Mouse (Mus musculus): ENCODE data around the gene Tmem167. TPM values are rescaled to one million over a fixed set of nuclear protein-coding genes. Genes with fewer than 3 reads are reported as not detected.

The Tmem167 gene
- polyA plus RNA-seq, 1 experiment from 2014 or later: 61.6 TPM

- no peak for ATAC-seq (ENCODE audit: low FRiP score)
- 40% methylated on average over 2 of the region's 2 CpGs for WGBS
Observed at GRCm38 (mm10) chr13:90170782-90171179, 81.9 kb downstream of the Tmem167 start.

DNA sequence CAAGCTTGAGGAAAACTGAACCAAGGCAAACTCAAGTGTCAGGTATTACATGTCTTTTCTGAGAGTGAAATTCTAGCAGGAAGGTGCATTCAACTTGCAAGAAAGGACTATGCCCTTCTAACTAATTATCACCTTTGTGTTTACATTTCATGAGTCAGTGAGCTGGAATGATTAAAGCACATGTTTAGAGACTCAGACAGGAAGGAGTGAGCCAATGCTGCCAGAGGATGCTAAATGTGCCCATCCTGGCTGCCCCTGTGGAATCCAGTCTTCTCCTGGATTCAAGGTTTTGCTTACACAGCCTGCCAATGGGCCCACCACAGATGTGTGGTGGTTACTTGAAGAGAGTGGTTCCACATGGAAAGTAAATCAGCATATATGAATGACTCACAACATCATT, 82.5 kb downstream of the Tmem167 start:
- Histone ChIP-seq H3K27me3 (ENCODE audit: control insufficient read depth, insufficient read depth, low read length) (no peaks in the 10 kb centered on the region), H3K4me2 (no peak overlapping the region), H3K4me3 (ENCODE audit: low read depth, low read length) (no peak overlapping the region), H3K27ac (ENCODE audit: low read depth, low read length) (no peak overlapping the region), H3K9ac (ENCODE audit: low read length) (no peak overlapping the region), H3K4me1 (ENCODE audit: control insufficient read depth, insufficient read depth, low read length) (no peaks in the 10 kb centered on the region), H3K36me3 (ENCODE audit: control insufficient read depth, insufficient read depth, low read length) (no peaks in the 10 kb centered on the region), H3K9me3 (ENCODE audit: control insufficient read depth, low read length) (no peaks in the 10 kb centered on the region)
- DNase-seq (ENCODE audit: low spot score, missing footprints) (no peak), ATAC-seq (ENCODE audit: low FRiP score) (no peak)

More at GRCm38 (mm10) chr13:90170782-90171179, 81.9 kb downstream of the Tmem167 start:
- DNase-seq (ENCODE audit: low spot score, missing footprints): no peak
- no peaks in the 10 kb centered on the region for H3K36me3 ChIP-seq (ENCODE audit: control insufficient read depth, insufficient read depth, low read length)
- H3K4me1 ChIP-seq (ENCODE audit: control insufficient read depth, insufficient read depth, low read length): no peaks in the 10 kb centered on the region
- H3K27ac ChIP-seq (ENCODE audit: low read depth, low read length): no peak overlapping the region
- no peak overlapping the region for H3K4me3 ChIP-seq (ENCODE audit: low read depth, low read length)
- H3K4me2 ChIP-seq: no peak overlapping the region
- H3K9me3 ChIP-seq (ENCODE audit: control insufficient read depth, low read length): no peaks in the 10 kb centered on the region
- no peaks in the 10 kb centered on the region for H3K27me3 ChIP-seq (ENCODE audit: control insufficient read depth, insufficient read depth, low read length)
- H3K9ac ChIP-seq (ENCODE audit: low read length): no peak overlapping the region

DNA sequence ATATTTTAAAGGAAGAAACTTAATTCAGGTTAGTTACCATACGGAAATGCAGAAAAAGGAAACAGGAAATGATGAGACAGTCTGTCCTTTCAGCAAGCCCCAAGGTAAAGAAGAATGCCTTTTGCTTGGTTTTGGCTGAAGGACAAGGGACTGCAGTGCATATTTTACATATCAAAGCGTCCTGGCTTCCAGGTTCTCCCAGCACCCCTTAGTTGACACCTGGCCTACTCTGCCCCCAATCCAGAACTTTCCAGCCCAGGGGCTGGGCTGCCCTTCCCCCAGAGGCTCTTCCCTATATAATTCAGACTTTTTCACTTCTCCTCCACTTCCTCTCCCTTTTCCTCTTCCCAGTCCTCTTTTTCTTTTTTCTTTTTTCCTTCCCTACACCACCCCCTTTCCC, 86.7 kb downstream of the Tmem167 start:
- Histone ChIP-seq H3K27ac (ENCODE audit: low read depth, low read length) (no peak overlapping the region), H3K9ac (ENCODE audit: low read length) (no peak overlapping the region), H3K4me3 (ENCODE audit: low read depth, low read length) (no peak overlapping the region), H3K27me3 (ENCODE audit: control insufficient read depth, insufficient read depth, low read length) (no peaks in the 10 kb centered on the region), H3K4me2 (no peak overlapping the region), H3K9me3 (ENCODE audit: control insufficient read depth, low read length) (no peaks in the 10 kb centered on the region), H3K36me3 (ENCODE audit: control insufficient read depth, insufficient read depth, low read length) (no peaks in the 10 kb centered on the region), H3K4me1 (ENCODE audit: control insufficient read depth, insufficient read depth, low read length) (no peaks in the 10 kb centered on the region)
- ATAC-seq (ENCODE audit: low FRiP score) (no peak), DNase-seq (ENCODE audit: low spot score, missing footprints) (no peak)
- WGBS: 82% methylated on average over 2 of the region's 2 CpGs

DNA sequence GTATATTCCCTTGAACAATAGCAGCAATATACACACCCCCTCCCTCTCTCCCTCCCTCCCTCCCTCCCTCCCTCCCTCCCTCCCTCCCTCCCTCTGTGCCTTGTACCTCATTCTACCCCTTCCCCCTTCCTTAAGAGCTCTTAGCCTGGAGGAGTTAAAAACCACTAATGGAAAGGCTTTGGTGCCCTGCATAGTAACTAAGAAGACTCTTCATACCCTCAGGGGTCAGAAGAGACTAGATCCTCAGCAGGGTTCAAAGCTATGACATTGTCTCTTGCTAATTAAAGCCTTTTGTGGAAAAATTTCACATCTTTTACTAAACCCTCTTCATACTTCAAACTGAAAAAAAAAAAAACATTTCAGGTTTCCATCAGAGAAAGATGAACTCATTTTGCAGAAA, 93.3 kb downstream of the Tmem167 start:
- ATAC-seq (ENCODE audit: low FRiP score) (0 out of 2 replicates have a peak, but pooled peaks have one; percentile 61), DNase-seq (ENCODE audit: low spot score, missing footprints) (no peak)
- H3K27me3 ChIP-seq (ENCODE audit: control insufficient read depth, insufficient read depth, low read length): no peaks in the 10 kb centered on the region; the same call in 1 of the 2 replicates

DNA sequence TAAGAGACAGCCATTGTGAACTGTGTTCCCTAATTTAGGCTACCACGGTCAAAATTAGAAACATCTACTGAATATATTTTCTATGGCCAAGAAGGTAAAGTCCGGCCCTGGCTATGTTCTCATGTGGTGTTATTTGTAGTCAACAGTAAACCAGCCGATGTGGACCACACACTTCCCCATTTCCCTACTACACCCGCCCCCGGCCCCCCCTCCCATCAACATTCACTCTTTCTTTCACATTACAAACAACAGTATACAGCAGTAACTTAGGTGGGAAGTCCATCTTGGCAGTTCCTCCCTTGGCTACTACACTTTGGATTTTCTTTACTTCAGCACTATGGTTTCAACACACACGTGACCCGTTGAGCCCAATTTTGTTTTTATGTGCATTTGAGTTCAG, 94.6 kb downstream of the Tmem167 start:
- 88% methylated on average over 7 of the region's 7 CpGs for WGBS
- no peaks in the 10 kb centered on the region; the same call in 1 of the 2 replicates for H3K27me3 ChIP-seq (ENCODE audit: control insufficient read depth, insufficient read depth, low read length)
- H3K27ac ChIP-seq (ENCODE audit: low read depth, low read length): no peak overlapping the region
- no peaks in the 10 kb centered on the region for H3K9me3 ChIP-seq (ENCODE audit: control insufficient read depth, low read length)
- H3K9ac ChIP-seq (ENCODE audit: low read length): no peak overlapping the region
- no peak overlapping the region for H3K4me2 ChIP-seq
- H3K4me3 ChIP-seq (ENCODE audit: low read depth, low read length): no peak overlapping the region
- 0 out of 2 replicates have a peak, but pooled peaks cover 2% of the 10 kb centered on the region for H3K4me1 ChIP-seq (ENCODE audit: control insufficient read depth, insufficient read depth, low read length)
- ATAC-seq (ENCODE audit: low FRiP score): no peak
- peak; percentile 75 for DNase-seq (ENCODE audit: low spot score, missing footprints)
- no peaks in the 10 kb centered on the region for H3K36me3 ChIP-seq (ENCODE audit: control insufficient read depth, insufficient read depth, low read length)

More for the DNA sequence above, 93.3 kb downstream of the Tmem167 start:
- H3K9me3 ChIP-seq (ENCODE audit: control insufficient read depth, low read length): no peaks in the 10 kb centered on the region
- no peak overlapping the region for H3K9ac ChIP-seq (ENCODE audit: low read length)
- no peak overlapping the region for H3K4me3 ChIP-seq (ENCODE audit: low read depth, low read length)
- no peaks in the 10 kb centered on the region for H3K4me1 ChIP-seq (ENCODE audit: control insufficient read depth, insufficient read depth, low read length)
- no peak overlapping the region for H3K27ac ChIP-seq (ENCODE audit: low read depth, low read length)
- H3K36me3 ChIP-seq (ENCODE audit: control insufficient read depth, insufficient read depth, low read length): no peaks in the 10 kb centered on the region
- no peak overlapping the region for H3K4me2 ChIP-seq

GRCm38 (mm10) chr13:90186694-90187093, 97.8 kb downstream of the Tmem167 start:
- H3K4me3 ChIP-seq (ENCODE audit: low read depth, low read length): no peak overlapping the region
- no peaks in the 10 kb centered on the region for H3K36me3 ChIP-seq (ENCODE audit: control insufficient read depth, insufficient read depth, low read length)
- 0 out of 2 replicates have a peak, but pooled peaks cover 2% of the 10 kb centered on the region for H3K4me1 ChIP-seq (ENCODE audit: control insufficient read depth, insufficient read depth, low read length)
- H3K27ac ChIP-seq (ENCODE audit: low read depth, low read length): no peak overlapping the region
- 49% methylated on average over 2 of the region's 2 CpGs for WGBS
- no peaks in the 10 kb centered on the region for H3K9me3 ChIP-seq (ENCODE audit: control insufficient read depth, low read length)
- H3K9ac ChIP-seq (ENCODE audit: low read length): no peak overlapping the region
- no peak overlapping the region for H3K4me2 ChIP-seq
- DNase-seq (ENCODE audit: low spot score, missing footprints) (peak; percentile 83), ATAC-seq (ENCODE audit: low FRiP score) (peak; percentile 73)
- no peaks in the 10 kb centered on the region; the same call in 1 of the 2 replicates for H3K27me3 ChIP-seq (ENCODE audit: control insufficient read depth, insufficient read depth, low read length)

DNA sequence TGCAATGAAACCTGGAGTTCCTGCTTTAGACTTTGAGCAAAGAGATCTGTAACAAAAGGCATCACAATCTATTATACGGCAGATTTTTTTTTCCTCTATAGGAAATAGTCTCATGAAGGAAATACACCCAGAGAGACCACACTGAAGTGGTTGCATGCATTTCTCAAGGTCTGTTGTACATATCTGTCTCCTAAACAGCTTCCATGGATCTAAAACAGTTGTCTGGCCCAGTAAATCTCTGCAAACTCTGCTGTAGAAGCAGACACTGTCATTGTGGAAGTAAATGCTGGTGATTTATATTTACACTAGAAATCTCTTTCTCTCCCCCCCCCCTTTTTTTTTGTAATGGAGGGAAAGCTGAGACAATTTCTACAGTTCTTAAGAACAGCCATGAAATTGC, 99.1 kb downstream of the Tmem167 start:
- WGBS: 47% methylated on average over 1 of the region's 1 CpGs
- H3K9me3 ChIP-seq (ENCODE audit: control insufficient read depth, low read length): no peaks in the 10 kb centered on the region
- H3K36me3 ChIP-seq (ENCODE audit: control insufficient read depth, insufficient read depth, low read length): no peaks in the 10 kb centered on the region
- 0 out of 2 replicates have a peak, but pooled peaks cover 2% of the 10 kb centered on the region for H3K4me1 ChIP-seq (ENCODE audit: control insufficient read depth, insufficient read depth, low read length)
- H3K4me3 ChIP-seq (ENCODE audit: low read depth, low read length): no peak overlapping the region
- no peak overlapping the region for H3K9ac ChIP-seq (ENCODE audit: low read length)
- H3K27ac ChIP-seq (ENCODE audit: low read depth, low read length): no peak overlapping the region
- no peaks in the 10 kb centered on the region; the same call in 1 of the 2 replicates for H3K27me3 ChIP-seq (ENCODE audit: control insufficient read depth, insufficient read depth, low read length)
- ATAC-seq (ENCODE audit: low FRiP score) (no peak), DNase-seq (ENCODE audit: low spot score, missing footprints) (peak; percentile 82)
- H3K4me2 ChIP-seq: no peak overlapping the region

DNA sequence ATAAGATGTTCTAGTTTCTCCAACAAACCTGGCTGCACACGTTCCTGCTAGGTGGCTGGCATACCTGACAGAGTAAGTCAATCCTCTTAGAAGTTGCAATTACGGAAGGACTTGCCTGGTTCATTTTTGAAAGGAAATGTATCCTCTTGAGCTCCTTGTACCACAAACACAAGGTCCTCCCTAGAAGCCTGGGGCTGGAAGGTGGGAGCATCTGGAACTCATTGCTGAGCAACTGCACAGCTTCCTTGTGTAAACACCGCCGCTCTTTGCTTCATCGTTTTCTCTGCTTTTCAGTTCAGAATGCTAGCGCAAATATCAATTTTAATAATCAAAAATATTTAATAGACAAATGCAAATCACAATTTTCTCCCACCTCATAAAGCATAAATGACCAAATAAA, 102.9 kb downstream of the Tmem167 start:
- Histone ChIP-seq H3K9me3 (ENCODE audit: control insufficient read depth, low read length) (no peaks in the 10 kb centered on the region), H3K9ac (ENCODE audit: low read length) (no peak overlapping the region), H3K36me3 (ENCODE audit: control insufficient read depth, insufficient read depth, low read length) (no peaks in the 10 kb centered on the region), H3K27ac (ENCODE audit: low read depth, low read length) (no peak overlapping the region), H3K4me1 (ENCODE audit: control insufficient read depth, insufficient read depth, low read length) (0 out of 2 replicates have a peak, but pooled peaks cover 2% of the 10 kb centered on the region), H3K4me3 (ENCODE audit: low read depth, low read length) (no peak overlapping the region), H3K27me3 (ENCODE audit: control insufficient read depth, insufficient read depth, low read length) (no peaks in the 10 kb centered on the region), H3K4me2 (no peak overlapping the region)
- ATAC-seq (ENCODE audit: low FRiP score): no peak
- DNase-seq (ENCODE audit: low spot score, missing footprints): peak; percentile 72
- 78% methylated on average over 6 of the region's 6 CpGs for WGBS
